Mouse (Mus musculus): Measurements from ENCODE around the gene Snrpc.
A peak's percentile ranks its signal among the peaks of the same experiment; 100 is the strongest.

Gene Snrpc

DNA sequence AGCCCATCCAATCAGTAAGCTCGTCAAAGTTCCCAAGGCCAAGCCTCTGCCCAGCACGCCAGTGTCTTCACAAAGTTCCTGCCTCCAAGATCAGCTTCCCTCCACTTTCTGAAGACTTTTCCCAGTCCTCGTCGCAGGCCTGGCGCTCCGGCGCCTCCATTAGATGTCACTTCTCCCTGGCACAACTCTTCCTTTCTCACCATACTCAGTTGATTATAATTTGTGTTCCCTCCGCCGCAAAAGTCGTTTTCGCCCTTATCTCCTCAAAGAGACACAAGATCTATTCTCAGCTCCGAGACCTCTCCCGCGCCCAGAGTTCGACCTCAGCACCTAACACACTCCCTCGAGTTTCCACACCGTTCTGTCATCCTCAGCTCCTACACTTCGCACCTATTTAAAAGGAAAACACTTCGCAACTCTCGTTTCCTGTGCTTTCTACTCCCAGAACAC, 18.4 kb upstream of the Snrpc start:
- DNase-seq (ENCODE audit: extremely low spot score, low read depth, low spot score) = no peak

DNA sequence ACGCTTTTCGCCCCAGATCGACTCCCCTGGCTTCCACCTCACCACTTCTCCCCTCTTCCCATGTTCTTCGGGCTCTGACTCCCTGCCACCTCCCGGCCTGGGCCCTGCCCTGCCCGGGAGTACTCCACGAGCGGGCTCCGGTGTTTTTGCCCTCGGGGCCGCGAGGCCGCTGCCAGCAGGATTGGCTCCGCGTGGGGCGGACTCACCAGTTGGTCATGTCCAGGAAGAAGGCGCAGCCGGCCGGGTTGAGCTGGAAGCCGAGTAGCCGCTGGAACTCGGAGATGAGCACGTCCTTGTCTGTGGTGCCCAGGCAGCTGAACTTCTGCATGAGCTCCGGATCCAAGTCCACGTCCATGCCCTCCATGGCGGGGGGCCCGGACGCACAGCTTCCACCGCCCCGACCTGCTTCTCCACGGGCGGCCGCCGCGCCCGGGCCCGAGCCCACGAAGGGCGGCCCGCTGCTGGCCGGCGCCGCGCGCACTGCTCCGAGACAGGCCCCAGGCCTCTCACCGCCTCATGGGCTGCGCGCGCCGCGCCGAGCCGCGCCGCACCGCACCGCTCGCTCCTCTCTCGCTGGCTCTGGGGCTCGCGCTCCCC, 17.9 kb upstream of the Snrpc start:
- DNase-seq (ENCODE audit: extremely low spot score, low read depth, low spot score) = no peak

DNA sequence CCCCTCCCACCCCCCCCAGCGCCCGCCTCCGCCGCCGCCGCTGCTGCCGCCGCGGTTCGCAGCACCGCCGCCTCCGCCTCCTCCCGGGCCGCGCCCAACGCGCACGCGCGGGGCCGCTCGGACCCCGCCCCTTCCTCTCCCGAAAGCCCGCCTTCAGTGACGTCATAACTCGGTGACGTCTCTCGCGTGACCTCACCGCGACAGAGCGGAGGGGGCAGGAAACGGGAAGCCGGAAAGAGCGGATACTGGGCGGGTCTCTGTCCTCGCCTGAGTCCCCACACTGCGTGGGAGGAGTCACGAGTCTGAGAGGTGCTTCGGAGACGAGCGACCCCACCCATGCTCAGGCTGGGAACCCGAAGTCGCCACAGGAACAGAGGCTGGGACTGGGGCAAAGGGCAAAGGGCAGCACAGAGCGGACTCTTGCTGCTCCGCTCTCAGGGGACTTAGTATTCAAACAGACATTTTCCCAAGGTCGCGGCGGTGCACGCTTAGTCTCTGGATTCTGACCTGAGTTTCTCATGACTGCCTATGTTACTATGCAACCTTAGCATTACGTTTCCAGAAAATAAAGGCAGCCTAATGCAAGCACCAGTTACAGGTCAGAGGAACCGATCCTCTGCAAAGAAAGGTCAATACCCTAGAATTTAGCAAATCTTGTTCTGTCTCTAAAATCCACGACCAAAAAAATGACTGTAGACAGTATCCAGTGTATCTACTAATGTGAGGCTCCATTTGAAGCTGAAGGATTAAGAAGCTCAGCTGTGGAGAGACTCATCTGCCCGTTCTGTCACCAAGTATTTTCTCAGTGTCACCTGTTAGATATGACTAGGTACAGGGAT, 17.2 kb upstream of the Snrpc start, which contains the start of gene D17Wsu92e:
TSS of gene D17Wsu92e (minus strand) at position 81 of the 839 bp plus-strand sequence.
- peak; percentile 96 for DNase-seq (ENCODE audit: extremely low spot score, low read depth, low spot score)

DNA sequence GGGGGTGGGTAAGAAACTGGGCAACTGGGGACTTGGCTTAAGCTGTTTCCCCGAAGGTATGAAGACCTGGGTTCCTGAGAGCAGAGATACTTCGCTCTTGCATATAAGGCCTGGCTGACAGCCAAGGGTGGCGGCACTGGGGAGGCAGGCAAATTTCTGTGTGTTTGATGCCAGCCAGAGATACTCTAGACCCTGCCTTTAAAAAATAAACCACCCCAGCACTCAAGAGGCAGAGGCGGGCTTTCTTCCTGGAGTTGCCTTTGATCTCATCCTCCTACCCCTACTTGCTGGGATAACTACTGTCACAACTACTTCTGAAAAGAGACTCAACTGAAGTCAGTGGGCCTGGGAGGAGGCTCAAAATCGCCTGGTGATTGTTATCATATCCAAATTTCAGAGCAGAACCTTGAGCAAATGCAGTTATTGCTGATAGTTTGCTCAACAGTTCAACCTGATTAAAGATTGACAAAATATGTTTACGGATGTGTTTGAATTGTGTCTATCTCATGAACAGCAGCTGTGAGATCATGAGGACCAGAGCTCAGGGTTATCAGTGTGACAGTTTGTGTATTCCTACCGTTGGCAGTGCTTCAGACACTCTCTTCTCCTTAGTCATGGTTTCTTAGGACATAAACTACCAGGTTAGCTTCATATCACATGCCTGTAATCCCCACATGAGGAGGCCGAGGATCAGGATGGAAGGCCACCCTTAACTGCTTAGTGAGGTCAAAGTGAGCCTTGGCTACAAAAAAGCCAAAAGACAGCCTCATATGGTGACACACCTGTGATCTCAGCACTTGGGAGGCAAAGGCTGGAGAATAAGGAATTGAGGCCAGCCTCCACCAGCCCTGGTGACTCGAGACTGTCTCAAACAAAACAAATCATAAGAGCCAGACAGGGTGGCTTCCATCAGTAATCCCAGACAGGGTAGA, 16.3 kb upstream of the Snrpc start:
- DNase-seq (ENCODE audit: extremely low spot score, low read depth, low spot score) = no peak

DNA sequence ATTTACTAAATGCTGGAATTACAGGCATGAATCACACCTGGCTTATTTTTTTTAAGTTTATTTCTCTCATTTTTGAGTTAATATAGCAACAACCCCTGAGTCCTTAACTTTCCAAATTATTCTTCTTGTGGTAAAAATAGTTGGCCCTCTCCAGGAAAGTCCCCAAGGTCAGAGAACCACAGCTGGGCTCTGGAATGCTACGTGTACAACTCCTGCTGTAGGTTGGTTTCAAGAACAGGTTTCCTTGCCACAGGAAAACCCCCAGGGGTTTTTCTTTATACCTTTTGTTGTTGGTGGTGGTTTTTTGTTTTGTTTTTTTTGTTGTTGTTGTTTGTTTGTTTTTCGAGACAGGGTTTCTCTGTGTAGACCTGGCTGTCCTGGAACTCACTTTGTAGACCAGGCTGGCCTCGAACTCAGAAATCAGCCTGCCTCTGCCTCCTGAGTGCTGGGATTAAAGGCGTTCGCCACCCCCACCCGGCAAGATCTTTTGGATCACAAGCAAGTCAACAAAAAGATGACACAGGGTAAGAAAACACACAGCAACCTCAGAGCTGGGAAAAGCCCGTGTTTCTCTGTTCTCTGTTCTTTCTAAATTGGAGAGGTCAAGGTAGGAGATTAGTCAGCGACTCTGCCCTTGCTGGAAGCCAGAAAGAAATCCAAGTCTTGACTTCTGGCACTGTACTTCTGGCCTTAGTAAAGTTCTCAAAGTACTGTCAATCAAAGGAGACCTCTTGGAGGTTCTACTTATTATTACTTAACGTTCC, 14.6 kb upstream of the Snrpc start:
- DNase-seq (ENCODE audit: extremely low spot score, low read depth, low spot score) = no peak

DNA sequence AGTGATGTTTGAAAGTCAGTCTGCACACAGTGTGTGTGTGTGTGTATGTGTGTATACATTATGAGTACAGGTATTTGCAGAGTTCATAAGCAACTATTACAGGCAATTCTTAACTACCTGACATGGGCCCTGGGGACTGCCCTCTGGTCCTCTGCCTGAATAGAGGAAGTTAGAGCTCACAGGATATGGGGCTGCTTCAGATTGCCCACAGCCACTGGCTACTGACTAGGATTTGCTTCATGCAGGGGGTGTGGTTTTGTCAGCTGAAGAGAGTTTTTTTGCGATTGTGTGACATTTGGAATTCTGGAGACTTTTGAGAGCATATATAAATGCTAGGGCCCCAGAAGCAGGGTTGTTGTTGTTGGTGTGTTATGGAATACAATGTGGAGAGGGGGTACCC, 13.0 kb upstream of the Snrpc start:
- DNase-seq (ENCODE audit: extremely low spot score, low read depth, low spot score) = no peak

DNA sequence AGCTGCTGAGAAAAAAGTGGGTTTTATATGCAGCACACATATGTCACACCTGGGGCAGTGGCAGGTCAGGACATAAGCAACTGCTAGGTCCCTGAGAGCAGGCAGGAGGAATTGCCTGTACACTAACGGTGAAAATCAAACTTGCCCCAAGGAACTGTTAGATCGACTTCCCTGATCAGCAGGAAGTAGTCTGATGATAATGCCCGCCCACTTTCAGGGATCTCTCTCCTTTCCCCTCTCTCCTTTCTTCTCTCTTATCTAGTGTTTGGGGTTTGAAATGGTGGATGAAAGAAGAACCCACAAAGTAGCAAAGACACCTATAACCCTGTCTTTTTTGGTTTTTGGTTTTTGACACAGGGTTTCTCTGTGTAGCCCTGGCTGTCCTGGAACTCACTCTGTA, 12.4 kb upstream of the Snrpc start:
- DNase-seq (ENCODE audit: extremely low spot score, low read depth, low spot score) = no peak

DNA sequence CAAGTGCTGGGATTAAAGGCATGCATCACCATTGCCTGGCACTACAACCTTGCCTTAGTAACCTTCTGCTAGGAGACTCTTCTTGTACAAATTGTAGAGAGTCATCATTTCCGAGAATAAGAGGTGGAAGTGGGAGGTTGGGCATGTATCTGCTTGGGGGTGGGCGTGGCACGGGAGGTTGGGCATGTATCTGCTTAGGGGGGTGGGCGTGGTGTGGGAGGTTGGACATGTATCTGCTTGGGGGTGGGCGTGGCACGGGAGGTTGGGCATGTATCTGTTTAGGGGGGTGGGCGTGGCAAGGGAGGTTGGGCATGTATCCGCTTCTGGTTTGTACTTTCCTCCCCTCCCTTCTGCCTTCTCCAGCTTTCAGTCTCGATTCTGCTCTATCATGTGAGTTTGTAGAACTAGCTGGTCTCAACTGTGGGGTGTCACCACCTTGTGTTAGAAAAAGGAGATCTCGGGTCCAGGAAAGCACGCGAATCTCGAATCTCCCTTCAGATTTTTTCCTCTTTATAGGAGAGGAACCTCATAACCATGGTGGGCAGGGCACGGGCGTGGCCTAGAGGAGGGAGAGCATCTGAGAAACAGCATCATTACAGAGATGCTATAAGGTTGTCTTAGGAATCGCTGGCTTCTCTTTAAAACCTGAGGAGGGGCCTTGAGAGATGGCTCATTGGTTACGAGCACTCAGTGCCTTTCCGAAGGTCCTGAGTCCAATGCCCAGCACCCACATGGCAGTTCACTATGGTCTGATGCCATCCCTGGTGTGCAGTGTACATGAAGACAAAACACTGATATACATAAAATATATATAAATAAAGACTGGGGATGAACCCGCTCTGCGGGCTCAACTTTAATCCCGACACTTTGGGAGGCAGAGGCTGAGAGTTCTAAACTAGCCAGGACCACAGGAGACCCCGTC, 11.7 kb upstream of the Snrpc start:
- no peak for DNase-seq (ENCODE audit: extremely low spot score, low read depth, low spot score)

DNA sequence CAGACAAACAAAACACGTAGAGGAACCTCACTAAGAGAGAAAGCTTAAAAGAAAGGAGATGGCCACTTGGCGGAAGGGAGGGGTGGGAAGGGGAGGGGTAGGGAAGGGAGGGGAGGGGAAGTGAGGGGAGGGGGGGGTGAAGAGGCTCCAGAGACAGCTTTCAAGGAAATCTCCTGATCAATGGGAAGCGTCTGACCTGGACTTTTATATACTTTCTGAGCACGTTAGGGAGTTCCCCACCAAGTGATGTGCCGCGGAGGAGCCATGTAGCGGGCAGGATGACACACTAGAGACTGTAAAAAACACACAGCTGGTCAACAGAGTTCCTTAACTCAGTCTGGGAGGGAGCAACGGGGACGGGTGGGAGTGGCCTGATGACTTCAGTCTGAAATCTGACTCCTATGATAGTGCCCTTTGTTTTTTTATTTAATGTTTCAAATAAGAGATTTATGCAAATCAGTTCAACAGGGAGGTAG, 11.0 kb upstream of the Snrpc start:
- DNase-seq (ENCODE audit: extremely low spot score, low read depth, low spot score) = no peak

DNA sequence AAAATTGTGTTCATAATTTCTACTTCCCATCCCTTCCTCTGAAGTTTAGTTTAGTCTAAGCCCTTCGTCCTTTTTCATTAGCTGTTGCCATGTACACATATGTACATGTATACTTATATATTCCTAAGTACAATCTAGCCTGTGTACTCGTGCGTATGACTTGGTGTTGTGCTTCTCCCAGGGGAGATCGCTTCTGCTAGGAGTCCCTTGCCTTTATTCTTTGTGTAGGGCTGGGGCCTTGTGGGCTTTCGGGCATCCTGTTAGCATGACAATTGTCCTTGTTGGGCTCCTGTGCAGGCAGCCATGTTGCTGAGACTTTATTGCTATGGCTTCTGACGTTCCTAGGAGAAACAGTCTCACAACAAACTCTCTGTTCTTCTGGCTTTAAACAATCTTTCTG, 10.4 kb upstream of the Snrpc start:
- DNase-seq (ENCODE audit: extremely low spot score, low read depth, low spot score) = no peak

DNA sequence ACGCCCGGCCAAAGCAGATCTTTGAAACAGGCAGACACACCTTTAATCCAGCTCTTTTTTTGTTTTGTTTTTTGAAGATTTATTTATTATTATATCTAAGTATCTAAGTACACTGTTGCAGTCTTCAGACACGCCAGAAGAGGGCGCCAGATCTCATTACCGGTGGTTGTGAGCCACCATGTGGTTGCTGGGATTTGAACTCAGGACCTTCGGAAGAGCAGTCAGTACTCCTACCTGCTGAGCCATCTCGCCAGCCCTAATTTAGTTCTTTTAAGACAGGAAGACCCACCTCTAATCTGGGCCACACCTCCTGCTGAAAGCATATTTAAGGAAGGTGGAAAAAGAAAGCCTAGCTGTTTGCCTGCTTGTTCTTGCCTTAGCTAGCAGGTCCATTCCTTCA, 7.5 kb upstream of the Snrpc start:
- no peak for DNase-seq (ENCODE audit: extremely low spot score, low read depth, low spot score)

DNA sequence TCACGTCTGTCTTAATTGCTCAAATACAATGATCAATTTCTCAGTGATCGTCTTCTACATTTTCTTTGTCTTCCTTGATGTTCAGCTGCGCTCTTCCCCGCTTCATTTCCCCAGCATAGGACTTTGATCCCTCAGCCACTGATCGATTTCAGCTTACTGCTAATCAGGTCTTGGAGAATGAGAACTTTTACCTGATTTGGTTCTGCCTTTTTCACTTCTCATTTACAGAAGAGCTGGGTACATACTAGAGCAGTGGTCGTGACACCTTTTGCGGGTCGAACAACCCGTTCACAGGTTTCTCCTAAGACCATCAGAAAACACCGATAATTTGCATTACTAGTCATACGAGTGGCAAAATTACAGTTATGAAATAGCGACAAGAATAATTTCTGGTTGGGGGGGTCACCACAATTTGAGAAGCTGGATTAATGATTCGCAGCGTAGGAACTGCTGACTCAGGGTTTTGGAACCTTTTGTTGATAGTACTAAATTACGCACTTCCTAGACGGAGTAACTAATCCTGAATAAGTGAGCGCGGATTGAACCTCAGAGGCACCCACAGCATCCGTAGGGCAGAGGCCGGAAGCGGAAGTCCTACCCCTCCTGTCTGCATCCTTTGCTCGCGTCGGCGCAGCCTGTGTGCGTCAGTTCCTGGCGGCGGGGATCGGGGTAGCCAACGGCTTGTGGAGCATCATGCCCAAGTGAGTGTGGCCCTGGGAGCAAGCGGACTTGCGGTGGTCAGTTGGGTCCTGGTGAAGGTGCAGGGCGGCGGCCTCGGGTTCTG, 1.7 kb downstream of the Snrpc start:
- peak; percentile 86 for DNase-seq (ENCODE audit: extremely low spot score, low read depth, low spot score)

DNA sequence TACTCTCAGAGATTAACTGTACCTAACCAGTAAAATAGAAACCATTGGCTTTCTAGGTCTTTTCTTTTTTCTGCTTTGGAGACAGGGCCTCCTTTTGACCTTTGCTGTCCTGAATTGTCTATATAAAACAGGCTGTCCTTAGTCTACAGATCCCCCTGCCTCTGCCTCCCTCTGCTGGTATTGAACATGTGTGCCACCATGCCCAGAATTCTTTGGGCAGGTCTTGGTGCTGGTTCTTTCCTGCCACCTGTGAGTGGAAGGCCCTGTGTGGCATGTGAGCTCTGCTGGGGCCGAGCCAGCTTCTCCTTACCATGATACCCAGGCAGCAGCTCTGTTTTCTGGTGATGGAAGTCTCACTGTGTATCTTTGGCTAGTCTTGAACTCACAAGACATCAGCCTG, 10.4 kb downstream of the Snrpc start:
- no peak for DNase-seq (ENCODE audit: extremely low spot score, low read depth, low spot score)

DNA sequence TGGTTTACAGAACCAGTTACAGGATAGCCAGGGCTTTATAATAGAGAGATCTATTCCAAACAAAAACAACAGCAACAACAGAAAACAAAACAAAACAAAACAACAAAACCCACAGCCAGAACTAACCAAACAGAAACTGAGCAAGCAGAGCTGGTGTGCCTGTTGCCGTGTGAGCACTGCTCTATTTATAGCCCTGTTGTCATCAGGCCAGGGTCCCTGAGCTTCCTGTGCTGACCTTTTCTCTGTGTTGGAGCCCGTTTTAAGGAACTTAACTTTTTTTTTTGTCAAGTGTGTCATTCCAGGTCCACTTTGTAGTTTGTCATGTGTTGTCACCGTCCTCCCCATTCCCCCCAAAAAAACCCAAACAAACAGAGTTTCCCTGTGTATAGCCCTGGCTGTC, 13.1 kb downstream of the Snrpc start:
- DNase-seq (ENCODE audit: extremely low spot score, low read depth, low spot score) = no peak

DNA sequence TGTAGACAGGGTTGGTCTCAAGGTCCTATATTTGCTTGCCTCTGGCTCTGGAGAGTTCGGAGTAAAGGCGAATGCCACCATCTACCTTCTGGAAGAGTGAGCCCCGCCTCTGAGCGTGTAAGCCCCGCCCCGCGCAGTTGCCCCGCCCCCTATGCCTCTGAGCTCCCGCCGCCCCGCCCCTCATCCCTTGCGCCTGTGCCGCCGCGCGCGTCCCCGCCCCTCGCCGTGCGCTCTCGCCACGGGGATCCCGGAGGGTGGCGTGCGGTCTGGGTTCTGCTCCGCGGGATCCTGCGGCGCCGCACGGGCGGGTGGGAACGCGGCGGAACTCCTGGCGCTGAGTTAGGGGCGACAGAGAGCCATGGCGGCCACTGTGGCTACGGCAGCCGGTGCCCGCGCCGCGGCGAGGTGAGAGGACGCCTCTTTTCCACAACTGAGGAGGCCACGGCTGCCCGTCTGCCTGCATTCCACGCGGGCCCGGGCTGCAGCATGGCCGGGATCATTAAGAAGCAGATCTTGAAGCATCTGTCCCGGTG, 18.4 kb downstream of the Snrpc start, which contains the start of gene Uhrf1bp1:
TSS of gene Uhrf1bp1 (plus strand) at position 177 of the 533 bp plus-strand sequence.
- DNase-seq (ENCODE audit: extremely low spot score, low read depth, low spot score) = no peak

DNA sequence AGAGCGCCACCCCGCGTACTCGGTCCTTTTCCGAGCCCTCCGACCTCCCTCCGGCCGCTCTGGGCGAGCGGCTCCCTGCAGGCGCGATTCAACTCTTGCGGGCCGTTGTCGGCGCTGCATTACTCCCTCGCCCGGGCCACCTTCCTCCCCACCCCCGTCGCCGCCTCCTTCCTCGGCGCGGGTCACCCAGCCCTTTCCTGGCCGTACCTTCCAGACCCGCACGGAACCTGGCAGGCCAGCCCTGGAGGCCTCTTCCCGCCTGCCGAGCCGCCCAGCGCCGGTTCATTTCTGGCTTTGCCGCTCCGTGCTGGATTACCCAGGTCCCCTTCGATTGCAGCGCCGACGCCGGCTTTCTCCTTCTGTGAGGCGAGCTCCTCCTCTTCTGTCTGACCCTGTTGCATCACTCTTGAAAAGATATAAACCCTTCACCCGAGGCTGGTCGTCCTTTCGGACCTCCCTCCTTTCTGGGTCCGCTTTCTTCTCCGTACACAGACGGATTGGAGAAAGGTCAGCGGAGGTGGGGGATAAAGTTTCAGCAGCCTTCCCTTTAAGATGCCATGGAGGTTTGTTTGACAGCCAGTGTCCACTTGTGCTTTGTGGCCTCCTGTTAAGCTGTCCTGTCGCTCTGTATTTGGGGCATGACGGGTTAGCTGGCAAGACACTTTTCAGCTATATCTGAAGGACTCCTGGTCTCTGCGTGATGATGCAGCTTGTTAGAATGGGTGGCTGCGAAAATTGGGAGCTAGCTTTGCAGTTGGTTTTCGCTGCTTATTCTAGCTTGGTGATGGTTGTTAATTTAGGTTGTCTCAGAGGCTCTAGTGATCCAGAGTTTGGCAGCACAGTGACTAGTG, 19.1 kb downstream of the Snrpc start:
- no peak for DNase-seq (ENCODE audit: extremely low spot score, low read depth, low spot score)

DNA sequence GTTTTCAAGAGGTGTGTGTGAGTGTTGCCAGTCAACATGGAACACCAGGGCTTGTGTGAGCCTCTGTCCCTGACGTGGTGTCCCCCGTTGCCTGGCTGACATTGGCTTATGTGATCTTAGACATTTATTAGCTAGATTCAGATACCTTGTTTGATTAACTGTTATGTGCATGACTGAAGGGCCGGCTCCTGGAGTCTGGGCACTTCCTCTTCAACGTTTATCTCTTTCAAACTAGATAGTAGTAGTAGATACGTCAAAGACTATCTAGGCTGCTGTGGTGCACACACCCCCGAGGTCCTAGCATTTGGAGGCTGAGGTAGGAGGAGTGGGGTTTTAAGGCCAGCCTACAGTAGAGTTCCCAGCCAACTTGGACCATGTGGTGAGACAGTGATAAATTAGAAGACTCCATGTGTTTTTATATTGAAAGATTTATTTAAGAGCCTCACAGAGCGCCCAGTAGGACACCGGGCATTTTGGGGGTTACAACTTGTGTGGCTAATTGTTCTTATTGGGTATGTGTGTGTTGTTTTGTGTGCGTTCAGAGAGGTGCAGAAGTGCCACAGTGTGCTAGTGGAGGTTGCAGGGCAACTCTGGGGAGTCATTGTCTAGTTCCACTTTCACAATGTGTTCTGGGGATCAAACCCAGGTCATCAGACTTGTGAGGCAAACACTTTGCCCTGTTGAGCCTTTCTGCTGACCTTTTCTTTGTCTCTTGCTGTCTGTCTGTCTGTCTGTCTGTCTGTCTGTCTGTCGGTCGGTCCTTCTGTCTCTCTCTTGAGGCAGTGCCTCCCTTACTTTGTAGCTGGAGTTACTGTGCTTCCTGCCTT, 19.9 kb downstream of the Snrpc start:
- DNase-seq (ENCODE audit: extremely low spot score, low read depth, low spot score) = no peak

Data from hindlimb bud, embryonic 11.5 days (tissue).